Mouse (Mus musculus): ENCODE measurements around the gene Dlat. TPM values are rescaled to one million over a fixed set of nuclear protein-coding genes. Genes with fewer than 3 reads are reported as not detected.

Dlat gene
- total and polyA plus RNA-seq, 2 experiments from 2014 or later = 52.7 to 67.1 TPM

- Histone ChIP-seq H3K4me1 (ENCODE audit: insufficient read depth) (peaks cover 8% of the 10 kb centered on the region; the same call in 1 of the 2 replicates), H3K9ac (peak overlapping the region; percentile 85), H3K9me3 (ENCODE audit: low read length) (no peaks in the 10 kb centered on the region), H3K27me3 (ENCODE audit: insufficient read depth, low read length) (no peaks in the 10 kb centered on the region), H3K36me3 (ENCODE audit: insufficient read depth) (peaks cover 14% of the 10 kb centered on the region), H3K4me2 (ENCODE audit: low read depth) (peak overlapping the region; percentile 79), H3K4me3 (ENCODE audit: low read depth, low read length) (peak overlapping the region; percentile 74), H3K27ac (ENCODE audit: low read depth, low read length) (peak overlapping the region; percentile 66)
- ATAC-seq (peak; percentile 5; the same call in 1 of the 2 replicates), DNase-seq (no peak)
- TF ChIP-seq CTCF (IDR thresholded peaks at IDR 0.05; ENCODE audit: low read depth) = no peak
- WGBS = 45% methylated on average over 12 of the region's 12 CpGs
Observed at GRCm38 (mm10) chr9:50696851-50697705, 37.5 kb upstream of the Dlat start.

GRCm38 (mm10) chr9:50695153-50695552 lies 35.6 kb upstream of the Dlat start:
- Histone ChIP-seq H3K27me3 (ENCODE audit: insufficient read depth, low read length) (no peaks in the 10 kb centered on the region), H3K27ac (ENCODE audit: low read depth, low read length) (no peak overlapping the region), H3K4me2 (ENCODE audit: low read depth) (no peak overlapping the region), H3K36me3 (ENCODE audit: insufficient read depth) (peaks cover 16% of the 10 kb centered on the region), H3K4me3 (ENCODE audit: low read depth, low read length) (no peak overlapping the region), H3K9ac (no peak overlapping the region), H3K4me1 (ENCODE audit: insufficient read depth) (peaks cover 8% of the 10 kb centered on the region; the same call in 1 of the 2 replicates), H3K9me3 (ENCODE audit: low read length) (no peaks in the 10 kb centered on the region)
- no peak for TF ChIP-seq CTCF (IDR thresholded peaks at IDR 0.05; ENCODE audit: low read depth)
- WGBS = 83% methylated on average over 6 of the region's 6 CpGs
- no peak for DNase-seq
- ATAC-seq = no peak

GRCm38 (mm10) chr9:50693631-50694030 lies 34.1 kb upstream of the Dlat start:
- Histone ChIP-seq H3K9me3 (ENCODE audit: low read length) (no peaks in the 10 kb centered on the region), H3K4me1 (ENCODE audit: insufficient read depth) (peaks cover 8% of the 10 kb centered on the region; the same call in 1 of the 2 replicates), H3K9ac (no peak overlapping the region), H3K4me3 (ENCODE audit: low read depth, low read length) (no peak overlapping the region), H3K27me3 (ENCODE audit: insufficient read depth, low read length) (no peaks in the 10 kb centered on the region), H3K36me3 (ENCODE audit: insufficient read depth) (peaks cover 29% of the 10 kb centered on the region), H3K4me2 (ENCODE audit: low read depth) (no peak overlapping the region), H3K27ac (ENCODE audit: low read depth, low read length) (no peak overlapping the region)
- peak; percentile 74 for TF ChIP-seq CTCF (IDR thresholded peaks at IDR 0.05; ENCODE audit: low read depth)
- DNase-seq (peak; percentile 52), ATAC-seq (no peak)
- 19% methylated on average over 10 of the region's 10 CpGs for WGBS

- no peak for DNase-seq
- WGBS = 15% methylated on average over 13 of the region's 13 CpGs
- Histone ChIP-seq H3K4me1 (ENCODE audit: insufficient read depth) (peaks cover 8% of the 10 kb centered on the region; the same call in 1 of the 2 replicates), H3K27ac (ENCODE audit: low read depth, low read length) (no peak overlapping the region), H3K4me2 (ENCODE audit: low read depth) (no peak overlapping the region), H3K4me3 (ENCODE audit: low read depth, low read length) (no peak overlapping the region), H3K27me3 (ENCODE audit: insufficient read depth, low read length) (no peaks in the 10 kb centered on the region), H3K36me3 (ENCODE audit: insufficient read depth) (peaks cover 36% of the 10 kb centered on the region), H3K9ac (no peak overlapping the region), H3K9me3 (ENCODE audit: low read length) (no peaks in the 10 kb centered on the region)
- ATAC-seq = no peak
- TF ChIP-seq CTCF (IDR thresholded peaks at IDR 0.05; ENCODE audit: low read depth) = no peak
Observed at GRCm38 (mm10) chr9:50692626-50693580, 33.3 kb upstream of the Dlat start.

DNA sequence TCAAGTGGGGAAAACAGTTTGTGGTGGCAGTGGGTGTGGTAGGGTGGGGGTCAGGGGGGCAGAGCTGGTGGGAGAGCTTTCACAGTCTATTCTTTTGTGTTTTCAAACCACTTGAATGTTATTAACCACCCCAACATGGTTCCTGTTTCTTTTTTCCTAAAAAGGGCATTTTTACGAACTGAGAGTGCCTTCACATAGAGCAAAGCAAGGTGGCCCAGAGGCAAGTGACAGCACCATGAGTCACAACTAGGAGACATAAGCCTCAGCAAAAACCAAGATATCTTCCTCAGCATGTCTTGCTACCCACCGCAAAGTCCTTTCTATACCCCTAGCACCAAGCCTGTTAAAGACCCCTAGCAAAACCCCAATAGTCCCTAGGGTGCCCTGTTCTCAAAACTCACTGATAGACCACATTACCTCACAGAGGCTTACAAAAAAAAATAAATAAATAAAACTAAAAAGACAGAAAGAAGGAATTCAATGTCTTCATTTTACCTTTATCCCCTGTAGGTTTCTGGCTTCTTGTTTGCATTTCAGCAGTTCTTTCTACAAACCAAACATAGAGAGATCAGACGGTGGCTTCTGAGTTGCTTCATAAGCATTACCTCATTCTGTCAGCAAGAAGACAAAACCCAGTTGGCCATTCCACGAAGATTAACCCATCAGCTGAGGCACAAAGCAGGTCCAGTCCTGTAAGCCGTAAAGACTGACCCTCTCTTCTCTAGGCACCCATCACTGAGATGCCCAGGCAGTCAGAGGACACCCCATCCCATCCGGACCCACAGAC lies 27.5 kb upstream of the Dlat start:
- H3K9ac ChIP-seq = no peak overlapping the region
- peaks cover 73% of the 10 kb centered on the region for H3K36me3 ChIP-seq (ENCODE audit: insufficient read depth)
- no peak overlapping the region for H3K4me2 ChIP-seq (ENCODE audit: low read depth)
- H3K27ac ChIP-seq (ENCODE audit: low read depth, low read length) = no peak overlapping the region
- no peaks in the 10 kb centered on the region for H3K27me3 ChIP-seq (ENCODE audit: insufficient read depth, low read length)
- DNase-seq = no peak
- H3K9me3 ChIP-seq (ENCODE audit: low read length) = no peaks in the 10 kb centered on the region
- TF ChIP-seq CTCF (IDR thresholded peaks at IDR 0.05; ENCODE audit: low read depth) = no peak
- H3K4me3 ChIP-seq (ENCODE audit: low read depth, low read length) = no peak overlapping the region
- 79% methylated on average over 6 of the region's 6 CpGs for WGBS
- ATAC-seq = no peak
- H3K4me1 ChIP-seq (ENCODE audit: insufficient read depth) = no peaks in the 10 kb centered on the region

GRCm38 (mm10) chr9:50681727-50682126 lies 22.1 kb upstream of the Dlat start:
- peaks cover 82% of the 10 kb centered on the region for H3K36me3 ChIP-seq (ENCODE audit: insufficient read depth)

More at GRCm38 (mm10) chr9:50681727-50682126, 22.1 kb upstream of the Dlat start:
- no peak overlapping the region for H3K9ac ChIP-seq
- H3K4me3 ChIP-seq (ENCODE audit: low read depth, low read length) = no peak overlapping the region
- no peaks in the 10 kb centered on the region for H3K4me1 ChIP-seq (ENCODE audit: insufficient read depth)
- H3K27ac ChIP-seq (ENCODE audit: low read depth, low read length) = no peak overlapping the region
- WGBS = 75% methylated on average over 7 of the region's 7 CpGs
- ATAC-seq = no peak
- H3K9me3 ChIP-seq (ENCODE audit: low read length) = no peaks in the 10 kb centered on the region
- no peak for TF ChIP-seq CTCF (IDR thresholded peaks at IDR 0.05; ENCODE audit: low read depth)
- no peak for DNase-seq
- H3K4me2 ChIP-seq (ENCODE audit: low read depth) = no peak overlapping the region
- no peaks in the 10 kb centered on the region for H3K27me3 ChIP-seq (ENCODE audit: insufficient read depth, low read length)
